Mouse (Mus musculus): ENCODE measurements around the gene Prr7. TPM values are rescaled to one million over a fixed set of nuclear protein-coding genes. Genes with fewer than 3 reads are reported as not detected.
"Not testable (repeated sequence)": the region's sequence is repeated elsewhere in the genome, so short reads cannot be mapped to it uniquely, and the experiment has no call there.

Gene Prr7
- polyA plus RNA-seq, 1 experiment from 2014 or later = 0.41 TPM

DNA sequence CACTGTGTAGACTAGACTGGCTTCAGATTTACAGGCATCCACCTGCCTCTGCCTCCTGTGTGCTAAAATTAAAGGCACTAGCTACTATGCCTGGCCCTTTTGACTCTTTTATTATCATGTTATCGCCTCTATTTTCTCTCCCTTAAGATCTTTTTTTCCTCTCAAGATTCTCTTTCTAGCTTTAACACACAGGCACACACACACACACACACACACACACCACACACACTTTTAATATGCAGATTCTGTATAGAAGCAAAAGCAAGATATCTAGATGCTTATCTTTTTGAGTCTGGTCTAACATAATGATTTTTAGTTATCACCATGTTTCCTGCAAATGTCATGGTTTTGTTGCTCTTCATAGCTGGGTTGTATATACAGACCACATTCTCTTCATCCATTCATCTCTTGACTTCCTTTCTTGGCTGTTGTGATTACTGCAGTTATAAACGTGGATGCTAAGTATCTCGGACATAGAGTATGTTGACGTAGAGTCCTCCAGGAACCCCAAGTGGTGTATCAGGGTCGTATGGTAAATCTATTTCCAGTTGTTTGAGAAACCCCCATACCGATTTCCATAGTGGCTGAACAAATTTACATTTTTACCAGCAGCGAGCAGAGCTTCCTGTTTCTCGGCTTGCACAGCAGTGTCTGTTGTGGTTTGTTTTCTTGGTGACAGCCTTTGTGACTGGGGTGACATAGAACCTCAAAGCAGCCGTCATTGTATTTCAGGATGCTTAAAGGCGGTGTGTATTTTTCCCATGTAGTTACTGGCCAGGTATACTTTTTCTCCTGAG lies 32.0 kb upstream of the Prr7 start:
- Histone ChIP-seq H3K4me2 (no peak overlapping the region), H3K27ac (ENCODE audit: poor library complexity, severe bottlenecking) (no peak overlapping the region), H3K27me3 (replicated peaks) (peaks cover 7% of the 10 kb centered on the region; the same call in 1 of the 2 replicates), H3K9ac (no peak overlapping the region), H3K4me3 (no peak overlapping the region), H3K9me3 (replicated peaks) (peaks cover 11% of the 10 kb centered on the region), H3K36me3 (no peaks in the 10 kb centered on the region), H3K4me1 (replicated peaks) (no peaks in the 10 kb centered on the region)
- 72% methylated on average over 10 of the region's 10 CpGs for WGBS
- no peak for ATAC-seq (ENCODE audit: insufficient number of reproducible peaks, low FRiP score)

DNA sequence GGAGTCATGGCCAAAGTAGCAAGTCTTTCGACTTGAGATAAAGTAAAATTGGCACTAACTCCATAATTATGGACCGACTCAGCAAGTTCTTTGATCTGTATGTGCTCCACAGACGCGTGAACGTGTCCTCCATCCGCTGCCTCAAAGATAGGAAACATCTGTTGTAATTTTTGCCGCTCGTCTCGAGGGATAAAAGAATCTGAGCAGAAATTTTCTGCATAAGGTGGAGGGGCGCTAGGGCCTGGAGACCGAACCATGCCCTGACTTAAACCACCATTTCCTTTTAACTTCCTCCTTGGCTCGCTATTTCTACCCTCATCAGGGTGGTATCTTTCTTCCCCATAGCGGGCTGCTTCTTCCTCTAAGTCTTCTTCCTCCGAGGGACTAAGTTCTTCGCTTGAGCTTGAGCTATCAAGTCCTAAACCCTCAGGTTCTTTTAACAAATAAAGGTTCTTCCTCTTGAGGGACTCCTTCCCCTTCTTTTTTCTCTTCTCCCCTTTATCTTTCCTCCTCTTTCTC lies 26.9 kb upstream of the Prr7 start:
- not testable (repeated sequence) for H3K4me2 ChIP-seq; H3K36me3 ChIP-seq; ATAC-seq (ENCODE audit: insufficient number of reproducible peaks, low FRiP score); H3K27me3 ChIP-seq (replicated peaks); H3K27ac ChIP-seq (ENCODE audit: poor library complexity, severe bottlenecking); H3K9ac ChIP-seq; H3K4me3 ChIP-seq; H3K4me1 ChIP-seq (replicated peaks)
- 82% methylated on average over 15 of the region's 15 CpGs for WGBS
- peaks cover 16% of the 10 kb centered on the region for H3K9me3 ChIP-seq (replicated peaks)

DNA sequence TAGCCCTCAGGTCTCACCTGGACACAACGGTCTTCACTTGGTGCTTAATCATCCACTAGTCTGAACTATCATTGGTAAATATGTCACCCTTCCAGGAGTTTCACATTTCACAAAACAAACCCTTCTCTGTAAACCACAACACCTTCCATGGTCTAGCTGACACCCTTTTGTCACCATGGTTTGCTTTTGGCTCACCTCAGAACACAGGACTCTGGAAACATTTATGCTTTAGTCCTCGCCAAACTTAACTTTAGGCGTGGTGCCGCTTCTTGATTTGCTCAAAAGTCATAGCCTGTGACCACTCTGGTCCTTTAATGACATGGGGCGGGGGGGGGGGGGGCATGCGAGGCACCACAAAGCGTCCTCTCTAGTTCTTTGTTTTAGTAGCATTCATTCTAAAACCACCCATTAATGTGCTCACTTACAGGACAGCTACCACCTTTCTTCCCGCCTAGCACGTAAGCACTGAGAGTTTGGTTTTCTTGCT lies 20.2 kb upstream of the Prr7 start:
- H3K4me1 ChIP-seq (replicated peaks) = peaks cover 23% of the 10 kb centered on the region
- H3K27ac ChIP-seq (ENCODE audit: poor library complexity, severe bottlenecking) = peak overlapping the region; percentile 97; the same call in 1 of the 2 replicates
- 45% methylated on average over 9 of the region's 9 CpGs for WGBS
- H3K4me3 ChIP-seq = peak overlapping the region; percentile 84
- no peaks in the 10 kb centered on the region for H3K9me3 ChIP-seq (replicated peaks)
- peak overlapping the region; percentile 63; the same call in 1 of the 2 replicates for H3K9ac ChIP-seq
- ATAC-seq (ENCODE audit: insufficient number of reproducible peaks, low FRiP score) = no peak
- no peaks in the 10 kb centered on the region for H3K27me3 ChIP-seq (replicated peaks)
- H3K36me3 ChIP-seq = no peaks in the 10 kb centered on the region
- peak overlapping the region; percentile 88 for H3K4me2 ChIP-seq

DNA sequence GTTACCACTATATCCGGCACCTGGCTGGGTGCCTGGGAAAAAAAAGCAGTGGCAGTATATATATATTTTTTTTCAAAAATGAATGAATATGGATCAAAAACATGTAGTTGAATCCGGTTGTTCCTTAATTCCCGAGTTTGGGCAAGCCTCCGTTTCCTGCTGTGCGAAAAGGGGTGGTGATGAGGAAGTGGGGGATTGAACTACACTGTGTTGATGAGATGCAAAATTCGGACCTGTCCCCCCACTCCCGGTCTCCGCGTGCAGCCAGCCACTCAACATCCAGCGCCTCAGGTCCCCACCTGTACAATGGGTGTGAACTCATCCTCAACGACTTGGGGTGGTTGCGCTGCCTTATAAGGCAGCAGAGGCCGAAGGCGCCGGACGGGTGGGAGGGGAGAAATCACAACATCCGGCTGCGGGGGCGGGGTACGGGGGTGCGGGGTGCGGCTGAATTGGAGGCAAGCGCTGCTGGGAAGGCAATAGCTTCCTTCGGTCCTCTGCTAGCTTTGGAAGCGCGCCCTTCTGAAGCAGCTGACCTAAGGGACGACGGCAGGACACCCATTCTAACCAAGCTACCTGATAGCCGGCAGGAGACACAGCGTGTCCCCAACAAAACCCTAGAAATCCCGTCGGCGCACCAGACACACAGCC lies 19.7 kb upstream of the Prr7 start:
- H3K27me3 ChIP-seq (replicated peaks) = no peaks in the 10 kb centered on the region
- peaks cover under 1% of the 10 kb centered on the region; the same call in 1 of the 2 replicates for H3K36me3 ChIP-seq
- H3K9me3 ChIP-seq (replicated peaks) = no peaks in the 10 kb centered on the region
- H3K9ac ChIP-seq = peak overlapping the region; percentile 63
- peak overlapping the region; percentile 88 for H3K4me2 ChIP-seq
- WGBS = under 1% methylated on average over 33 of the region's 33 CpGs
- H3K27ac ChIP-seq (ENCODE audit: poor library complexity, severe bottlenecking) = peak overlapping the region; percentile 97
- ATAC-seq (ENCODE audit: insufficient number of reproducible peaks, low FRiP score) = peak; percentile 78
- H3K4me1 ChIP-seq (replicated peaks) = peaks cover 23% of the 10 kb centered on the region
- H3K4me3 ChIP-seq = peak overlapping the region; percentile 84

DNA sequence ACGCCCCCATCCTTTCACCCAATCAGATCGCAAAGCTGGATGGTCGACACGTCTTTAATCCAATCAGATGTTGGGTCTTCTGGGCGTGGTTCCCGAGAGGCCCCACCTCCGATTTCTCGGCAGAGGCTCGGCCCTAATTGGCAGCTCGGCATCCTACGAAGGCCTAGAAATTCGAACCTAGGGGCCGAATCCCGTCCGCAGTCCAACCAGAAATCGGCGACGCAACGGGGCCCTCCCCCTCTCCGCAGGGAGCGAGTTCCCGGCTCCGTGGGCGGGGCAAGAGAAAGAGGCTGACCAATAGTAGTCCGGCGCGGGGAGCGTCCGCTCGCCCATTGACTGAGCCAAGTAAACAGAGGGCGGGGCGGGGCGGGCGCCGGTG lies 19.1 kb upstream of the Prr7 start, which contains the start of gene Grk6:
TSS of gene Grk6 (plus strand) at position 136 of the 379 bp plus-strand sequence.
- H3K4me1 ChIP-seq (replicated peaks) = peaks cover 27% of the 10 kb centered on the region
- WGBS = 0% methylated on average over 31 of the region's 35 CpGs

DNA sequence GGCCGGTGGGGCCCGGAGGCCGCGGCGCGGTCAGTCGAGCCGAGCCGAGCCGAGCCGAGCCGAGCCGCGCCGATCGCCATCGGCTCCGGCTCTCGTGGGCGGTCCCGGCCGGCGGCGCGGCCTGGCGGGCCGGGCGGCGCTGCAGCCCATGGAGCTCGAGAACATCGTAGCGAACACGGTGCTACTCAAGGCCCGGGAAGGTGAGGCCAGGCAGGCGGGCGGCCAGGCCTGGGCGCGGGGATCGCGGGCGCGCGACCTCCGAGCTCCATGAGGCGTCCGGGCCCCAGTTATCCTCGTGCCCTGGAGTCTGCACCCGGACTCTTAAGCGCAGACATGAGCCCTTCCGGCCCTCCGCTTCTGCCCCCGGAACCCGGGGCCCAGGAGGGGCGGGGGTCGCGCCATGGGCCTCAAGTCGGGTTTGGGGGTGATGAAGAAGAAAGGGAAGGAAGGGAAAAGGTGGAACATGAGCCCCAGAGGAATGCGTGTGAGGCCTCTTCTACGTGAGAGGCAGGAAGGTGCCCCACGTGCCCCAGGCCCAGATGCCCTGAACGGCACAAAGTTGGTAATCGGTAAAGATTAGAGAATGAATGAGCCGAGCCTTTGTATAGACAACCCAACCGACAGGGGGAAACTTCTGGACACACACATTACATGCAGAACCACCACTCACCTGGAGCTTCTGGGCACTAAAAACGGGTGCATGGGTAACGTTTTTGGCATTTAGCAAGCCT lies 18.5 kb upstream of the Prr7 start:
- Histone ChIP-seq H3K4me3 (peak overlapping the region; percentile 84), H3K4me1 (replicated peaks) (peaks cover 31% of the 10 kb centered on the region), H3K27me3 (replicated peaks) (no peaks in the 10 kb centered on the region), H3K36me3 (peaks cover 12% of the 10 kb centered on the region), H3K4me2 (peak overlapping the region; percentile 88), H3K9me3 (replicated peaks) (no peaks in the 10 kb centered on the region), H3K9ac (peak overlapping the region; percentile 95), H3K27ac (ENCODE audit: poor library complexity, severe bottlenecking) (peak overlapping the region; percentile 97)
- ATAC-seq (ENCODE audit: insufficient number of reproducible peaks, low FRiP score) = no peak
- 4% methylated on average over 66 of the region's 66 CpGs for WGBS

More for the DNA sequence above, 19.1 kb upstream of the Prr7 start, which contains the start of gene Grk6:
- peak within 1 kb of the TSS; percentile 88 for H3K4me2 ChIP-seq
- peak within 1 kb of the TSS; percentile 95 for H3K9ac ChIP-seq
- no peaks in the 10 kb centered on the region for H3K27me3 ChIP-seq (replicated peaks)
- H3K9me3 ChIP-seq (replicated peaks) = no peaks in the 10 kb centered on the region
- peaks cover 6% of the 10 kb centered on the region for H3K36me3 ChIP-seq
- H3K4me3 ChIP-seq = peak within 1 kb of the TSS; percentile 84
- peak within 1 kb of the TSS; percentile 97 for H3K27ac ChIP-seq (ENCODE audit: poor library complexity, severe bottlenecking)
- ATAC-seq (ENCODE audit: insufficient number of reproducible peaks, low FRiP score) = peak; percentile 96

DNA sequence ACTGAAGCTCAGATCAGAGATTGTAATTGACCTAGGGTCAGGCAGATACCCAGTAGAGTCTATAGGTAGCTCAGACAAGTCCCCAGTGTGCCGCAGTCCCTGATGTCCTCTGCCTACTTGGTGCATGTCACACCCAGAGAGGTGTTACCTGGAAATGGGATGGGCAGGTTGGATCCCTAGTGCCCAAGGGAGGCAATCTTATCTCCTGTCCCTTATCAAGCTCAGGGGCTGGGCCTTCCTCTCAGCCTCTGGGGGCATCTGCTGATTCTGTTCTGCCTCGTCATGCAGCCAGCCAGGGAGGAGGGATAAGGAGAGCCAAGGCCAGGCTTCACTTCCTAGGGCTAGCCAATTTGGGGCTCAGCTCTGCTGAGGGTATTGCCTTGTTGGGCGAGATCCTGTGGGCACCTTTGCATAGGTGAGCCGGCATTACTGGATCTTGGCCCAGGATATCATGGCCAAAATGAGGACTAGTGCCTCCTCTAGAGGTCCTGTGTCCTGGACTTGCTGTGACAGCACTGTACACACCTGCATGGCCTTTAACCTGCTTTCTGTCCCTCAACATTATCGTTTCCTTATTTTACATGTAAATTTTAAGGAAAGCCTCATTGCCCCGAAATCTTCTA lies 17.5 kb upstream of the Prr7 start:
- peaks cover 22% of the 10 kb centered on the region for H3K36me3 ChIP-seq
- no peaks in the 10 kb centered on the region for H3K9me3 ChIP-seq (replicated peaks)
- H3K27me3 ChIP-seq (replicated peaks) = no peaks in the 10 kb centered on the region
- peaks cover 31% of the 10 kb centered on the region for H3K4me1 ChIP-seq (replicated peaks)
- H3K27ac ChIP-seq (ENCODE audit: poor library complexity, severe bottlenecking) = no peak overlapping the region
- H3K4me2 ChIP-seq = peak overlapping the region; percentile 88
- H3K4me3 ChIP-seq = peak overlapping the region; percentile 84
- 60% methylated on average over 6 of the region's 6 CpGs for WGBS
- peak; percentile 34; the same call in 1 of the 2 replicates for ATAC-seq (ENCODE audit: insufficient number of reproducible peaks, low FRiP score)
- peak overlapping the region; percentile 95 for H3K9ac ChIP-seq

DNA sequence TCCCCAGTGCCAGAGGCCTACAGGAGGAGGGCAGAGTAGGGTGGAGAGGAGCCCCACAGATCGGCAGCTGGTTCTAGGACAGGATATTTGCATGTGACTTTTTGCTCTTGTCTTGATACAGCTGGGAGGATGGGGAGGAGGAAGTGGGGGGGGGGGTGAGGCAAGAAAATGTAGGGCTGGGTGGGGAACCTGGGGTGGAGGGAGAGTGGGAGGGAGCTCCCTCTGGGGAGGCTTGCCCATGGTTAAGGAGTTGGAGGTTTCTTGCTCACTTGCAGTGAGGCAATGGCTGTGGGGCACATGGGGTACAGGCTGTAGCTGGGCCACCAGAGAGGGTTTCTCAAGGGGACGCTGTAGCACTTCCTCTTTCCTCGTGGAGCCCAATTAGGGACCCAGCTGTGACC lies 16.5 kb upstream of the Prr7 start:
- no peak overlapping the region for H3K4me3 ChIP-seq
- peak overlapping the region; percentile 88; the same call in 1 of the 2 replicates for H3K4me2 ChIP-seq
- no peak overlapping the region for H3K27ac ChIP-seq (ENCODE audit: poor library complexity, severe bottlenecking)
- WGBS = 58% methylated on average over 3 of the region's 3 CpGs
- H3K9me3 ChIP-seq (replicated peaks) = no peaks in the 10 kb centered on the region
- H3K36me3 ChIP-seq = peaks cover 32% of the 10 kb centered on the region
- no peaks in the 10 kb centered on the region for H3K27me3 ChIP-seq (replicated peaks)
- no peak for ATAC-seq (ENCODE audit: insufficient number of reproducible peaks, low FRiP score)
- no peak overlapping the region for H3K9ac ChIP-seq
- peaks cover 31% of the 10 kb centered on the region for H3K4me1 ChIP-seq (replicated peaks)

DNA sequence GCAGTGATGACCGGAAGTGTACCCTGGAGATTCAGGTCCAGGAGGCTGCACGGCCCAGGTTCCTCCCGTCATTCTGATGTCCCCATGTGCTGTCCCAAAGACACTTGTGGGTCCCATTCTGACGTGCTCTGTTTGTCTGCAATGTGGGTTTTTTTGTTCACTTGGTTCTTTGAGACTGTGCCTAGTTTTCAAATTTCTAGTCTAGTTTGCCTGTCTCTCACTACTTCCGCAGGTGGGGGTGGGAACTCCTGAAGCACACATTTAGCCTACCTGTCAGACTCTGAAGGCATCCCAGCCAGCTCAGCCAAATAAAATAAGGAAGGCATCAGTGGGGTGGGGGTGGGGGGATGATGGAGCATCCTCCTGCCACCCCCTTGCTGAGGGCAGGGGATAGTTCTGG lies 15.9 kb upstream of the Prr7 start:
- Histone ChIP-seq H3K4me2 (no peak overlapping the region), H3K9me3 (replicated peaks) (no peaks in the 10 kb centered on the region), H3K27me3 (replicated peaks) (no peaks in the 10 kb centered on the region), H3K27ac (ENCODE audit: poor library complexity, severe bottlenecking) (no peak overlapping the region), H3K9ac (no peak overlapping the region), H3K36me3 (peaks cover 38% of the 10 kb centered on the region), H3K4me3 (no peak overlapping the region), H3K4me1 (replicated peaks) (peaks cover 31% of the 10 kb centered on the region)
- ATAC-seq (ENCODE audit: insufficient number of reproducible peaks, low FRiP score) = no peak
- 89% methylated on average over 5 of the region's 5 CpGs for WGBS

DNA sequence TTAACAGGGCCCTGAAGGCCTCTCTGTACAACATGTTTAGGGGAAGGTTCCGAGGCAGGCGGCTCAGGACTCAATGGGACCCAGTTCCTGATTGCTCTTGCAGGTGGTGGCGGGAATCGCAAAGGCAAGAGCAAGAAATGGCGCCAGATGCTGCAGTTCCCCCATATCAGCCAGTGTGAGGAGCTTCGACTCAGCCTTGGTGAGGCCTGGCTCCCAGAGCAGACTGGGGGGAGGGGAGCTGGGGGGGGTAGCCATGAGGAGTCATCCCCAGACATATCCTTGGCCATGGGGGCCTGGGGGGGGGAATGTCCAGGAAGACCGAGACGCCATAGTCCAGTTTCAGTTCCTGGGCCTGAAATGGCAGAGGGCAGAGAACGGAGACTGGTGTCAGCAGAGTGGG lies 14.9 kb upstream of the Prr7 start:
- ATAC-seq (ENCODE audit: insufficient number of reproducible peaks, low FRiP score) = no peak
- Histone ChIP-seq H3K4me1 (replicated peaks) (peaks cover 26% of the 10 kb centered on the region), H3K4me2 (no peak overlapping the region), H3K4me3 (no peak overlapping the region), H3K9me3 (replicated peaks) (no peaks in the 10 kb centered on the region), H3K27me3 (replicated peaks) (no peaks in the 10 kb centered on the region), H3K27ac (ENCODE audit: poor library complexity, severe bottlenecking) (no peak overlapping the region), H3K36me3 (peaks cover 47% of the 10 kb centered on the region), H3K9ac (no peak overlapping the region)
- 92% methylated on average over 9 of the region's 9 CpGs for WGBS
